Mouse (Mus musculus) heart, embryonic 13.5 days (tissue): ENCODE data around the gene Usp44. TPM values are rescaled to one million over a fixed set of nuclear protein-coding genes. Genes with fewer than 3 reads are reported as not detected.
"Not testable (repeated sequence)": the region's sequence is repeated elsewhere in the genome, so short reads cannot be mapped to it uniquely, and the experiment has no call there.

Experiments used
- ATAC-seq: fragments of 200-750 bp; cut with Nextera tagmentation; 2 replicates; pipeline ENCODE4 v1.8.0; 2017; ENCODE audit warnings: moderate TSS enrichment; ENCODE audit not compliant: insufficient number of reproducible peaks, low FRiP score, low TSS enrichment; ENCODE audit errors: extremely low read depth
- H3K27ac ChIP-seq: fragments of 300-500 bp; sonication (generic); replicated peaks from 2 replicates; pipeline ENCODE4 v1.5.1; 2015; ENCODE audit warnings: moderate library complexity, mild to moderate bottlenecking, inconsistent platforms
- H3K27me3 ChIP-seq: fragments of 300-500 bp; sonication (generic); replicated peaks from 2 replicates; pipeline ENCODE4 v1.6.1; 2015; ENCODE audit warnings: mild to moderate bottlenecking, inconsistent platforms
- H3K36me3 ChIP-seq: fragments of 300-500 bp; sonication (generic); 2 replicates; pipeline ENCODE4 v1.6.1; 2015; ENCODE audit warnings: mild to moderate bottlenecking, inconsistent platforms
- H3K4me1 ChIP-seq: fragments of 300-500 bp; sonication (generic); 2 replicates; pipeline ENCODE4 v1.6.1; 2015; ENCODE audit warnings: inconsistent platforms
- H3K4me2 ChIP-seq: fragments of 300-500 bp; sonication (generic); 2 replicates; pipeline ENCODE4 v1.6.1; 2015; ENCODE audit warnings: inconsistent platforms, mild to moderate bottlenecking, moderate library complexity
- H3K4me3 ChIP-seq: fragments of 300-500 bp; sonication (generic); 2 replicates; pipeline ENCODE4 v1.5.1; 2015; ENCODE audit warnings: moderate library complexity, mild to moderate bottlenecking, inconsistent platforms
- H3K9ac ChIP-seq: fragments of 300-500 bp; sonication (generic); 2 replicates; pipeline ENCODE4 v1.6.1; 2015; ENCODE audit warnings: inconsistent platforms, mild to moderate bottlenecking, moderate library complexity
- H3K9me3 ChIP-seq: fragments of 300-500 bp; sonication (generic); 2 replicates; pipeline ENCODE4 v1.6.1; 2016; ENCODE audit warnings: inconsistent platforms
- WGBS: fragments of 180-500 bp; shearing (Covaris S2); methylation state at CpG from one replicate; pipeline ENCODE4 v1.1.7; 2015; ENCODE audit warnings: mixed read lengths; 5-methylcytosine and 5-hydroxymethylcytosine counted together
- polyA plus RNA-seq: library from polyadenylated mRNA; unstranded; fragments of >200 nt; fragmentation: Nextera tagmentation; extraction: Ambion mirVana; gene quantifications from 2 replicates; pipeline ENCODE4 v1.2.1, GENCODE M21; 2015

The Usp44 gene
- polyA plus RNA-seq, 1 experiment from 2014 or later = 0.31 TPM

GRCm38 (mm10) chr10:93818661-93819060, 12.7 kb upstream of the Usp44 start:
- no peaks in the 10 kb centered on the region for H3K4me1 ChIP-seq
- no peak for ATAC-seq
- no peaks in the 10 kb centered on the region for H3K36me3 ChIP-seq
- H3K27ac ChIP-seq = no peak overlapping the region
- H3K4me3 ChIP-seq = no peak overlapping the region
- H3K4me2 ChIP-seq = no peak overlapping the region
- H3K9ac ChIP-seq = no peak overlapping the region
- WGBS = 29% methylated on average over 7 of the region's 7 CpGs
- peaks cover 38% of the 10 kb centered on the region for H3K27me3 ChIP-seq
- no peaks in the 10 kb centered on the region for H3K9me3 ChIP-seq

GRCm38 (mm10) chr10:93829898-93830831, 1.2 kb upstream of the Usp44 start:
- WGBS = 51% methylated on average over 9 of the region's 9 CpGs
- Histone ChIP-seq H3K4me1 (peaks cover 22% of the 10 kb centered on the region), H3K4me3 (no peak overlapping the region), H3K4me2 (no peak overlapping the region), H3K9ac (no peak overlapping the region), H3K9me3 (no peaks in the 10 kb centered on the region), H3K27me3 (peaks cover 57% of the 10 kb centered on the region), H3K27ac (no peak overlapping the region), H3K36me3 (no peaks in the 10 kb centered on the region)
- no peak for ATAC-seq

GRCm38 (mm10) chr10:93831730-93832574, 597 bp downstream of the Usp44 start:
- H3K27ac ChIP-seq = no peak overlapping the region
- no peak for ATAC-seq
- H3K9me3 ChIP-seq = no peaks in the 10 kb centered on the region
- H3K9ac ChIP-seq = no peak overlapping the region
- 5% methylated on average over 18 of the region's 18 CpGs for WGBS
- H3K36me3 ChIP-seq = no peaks in the 10 kb centered on the region
- peaks cover 22% of the 10 kb centered on the region for H3K4me1 ChIP-seq
- peak overlapping the region; percentile 61 for H3K4me2 ChIP-seq
- H3K27me3 ChIP-seq = peaks cover 75% of the 10 kb centered on the region
- peak overlapping the region; percentile 34 for H3K4me3 ChIP-seq

- ATAC-seq = no peak
- H3K4me2 ChIP-seq = peak overlapping the region; percentile 88
- H3K4me3 ChIP-seq = no peak overlapping the region
- H3K9ac ChIP-seq = no peak overlapping the region
- H3K9me3 ChIP-seq = no peaks in the 10 kb centered on the region
- no peaks in the 10 kb centered on the region for H3K36me3 ChIP-seq
- H3K27me3 ChIP-seq = peaks cover 76% of the 10 kb centered on the region
- H3K27ac ChIP-seq = no peak overlapping the region
- peaks cover 22% of the 10 kb centered on the region for H3K4me1 ChIP-seq
- WGBS = 41% methylated on average over 9 of the region's 9 CpGs
Measured at GRCm38 (mm10) chr10:93832811-93833210, 1.5 kb downstream of the Usp44 start.

- Histone ChIP-seq H3K4me3 (peak overlapping the region; percentile 62), H3K27me3 (peaks cover 76% of the 10 kb centered on the region), H3K4me2 (peak overlapping the region; percentile 88), H3K4me1 (peaks cover 22% of the 10 kb centered on the region), H3K36me3 (no peaks in the 10 kb centered on the region), H3K27ac (no peak overlapping the region), H3K9me3 (no peaks in the 10 kb centered on the region), H3K9ac (no peak overlapping the region; the same call in 1 of the 2 replicates)
- ATAC-seq = no peak
- 2% methylated on average over 16 of the region's 16 CpGs for WGBS
Measured at GRCm38 (mm10) chr10:93833370-93833698, 2.0 kb downstream of the Usp44 start.

- no peaks in the 10 kb centered on the region for H3K9me3 ChIP-seq
- peaks cover 22% of the 10 kb centered on the region for H3K4me1 ChIP-seq
- peak overlapping the region; percentile 88 for H3K4me2 ChIP-seq
- no peak overlapping the region for H3K27ac ChIP-seq
- H3K27me3 ChIP-seq = peaks cover 76% of the 10 kb centered on the region
- no peaks in the 10 kb centered on the region for H3K36me3 ChIP-seq
- peak overlapping the region; percentile 62 for H3K4me3 ChIP-seq
- WGBS = under 1% methylated on average over 71 of the region's 75 CpGs
- peak overlapping the region; percentile 58 for H3K9ac ChIP-seq
- ATAC-seq = peak; percentile 91
Measured at GRCm38 (mm10) chr10:93833699-93834393, 2.5 kb downstream of the Usp44 start.

- H3K9ac ChIP-seq = peak overlapping the region; percentile 58
- H3K36me3 ChIP-seq = no peaks in the 10 kb centered on the region
- no peak for ATAC-seq
- peaks cover 22% of the 10 kb centered on the region for H3K4me1 ChIP-seq
- H3K4me3 ChIP-seq = peak overlapping the region; percentile 62
- no peaks in the 10 kb centered on the region for H3K9me3 ChIP-seq
- H3K27ac ChIP-seq = no peak overlapping the region
- peak overlapping the region; percentile 88 for H3K4me2 ChIP-seq
- 11% methylated on average over 13 of the region's 13 CpGs for whole genome bisulfite sequencing
- H3K27me3 ChIP-seq = peaks cover 75% of the 10 kb centered on the region
Measured at GRCm38 (mm10) chr10:93834394-93834745, 3.0 kb downstream of the Usp44 start.

GRCm38 (mm10) chr10:93835115-93835514, 3.8 kb downstream of the Usp44 start:
- H3K27me3 ChIP-seq = peaks cover 68% of the 10 kb centered on the region
- H3K9ac ChIP-seq = not testable (repeated sequence)
- 85% methylated on average over 7 of the region's 7 CpGs for WGBS

GRCm38 (mm10) chr10:93846706-93847105, 15.4 kb downstream of the Usp44 start:
- H3K4me2 ChIP-seq = no peak overlapping the region
- no peak for ATAC-seq
- 88% methylated on average over 13 of the region's 13 CpGs for WGBS
- no peak overlapping the region for H3K9ac ChIP-seq
- peaks cover 14% of the 10 kb centered on the region; the same call in 1 of the 2 replicates for H3K9me3 ChIP-seq
- H3K36me3 ChIP-seq = 0 out of 2 replicates have a peak, but pooled peaks cover 4% of the 10 kb centered on the region
- H3K4me1 ChIP-seq = no peaks in the 10 kb centered on the region
- H3K27me3 ChIP-seq = no peaks in the 10 kb centered on the region
- H3K27ac ChIP-seq = no peak overlapping the region
- no peak overlapping the region for H3K4me3 ChIP-seq

More at GRCm38 (mm10) chr10:93835115-93835514, 3.8 kb downstream of the Usp44 start:
- ATAC-seq, H3K4me2 ChIP-seq, H3K9me3 ChIP-seq, H3K36me3 ChIP-seq, H3K4me3 ChIP-seq, H3K27ac ChIP-seq: not testable (repeated sequence)
- H3K4me1 ChIP-seq = peaks cover 22% of the 10 kb centered on the region

- no peaks in the 10 kb centered on the region for H3K4me1 ChIP-seq
- no peaks in the 10 kb centered on the region for H3K9me3 ChIP-seq
- no peak overlapping the region for H3K4me2 ChIP-seq
- no peak for ATAC-seq
- H3K27me3 ChIP-seq = no peaks in the 10 kb centered on the region
- peaks cover 25% of the 10 kb centered on the region for H3K36me3 ChIP-seq
- no peak overlapping the region for H3K4me3 ChIP-seq
- H3K9ac ChIP-seq = no peak overlapping the region
- 83% methylated on average over 9 of the region's 9 CpGs for WGBS
- no peak overlapping the region for H3K27ac ChIP-seq
Measured at GRCm38 (mm10) chr10:93855126-93855525, 23.8 kb downstream of the Usp44 start.

GRCm38 (mm10) chr10:93856095-93856494, 24.7 kb downstream of the Usp44 start:
- H3K4me3 ChIP-seq = no peak overlapping the region
- peaks cover 35% of the 10 kb centered on the region for H3K36me3 ChIP-seq
- 90% methylated on average over 6 of the region's 6 CpGs for WGBS
- H3K9ac ChIP-seq = no peak overlapping the region
- no peaks in the 10 kb centered on the region for H3K9me3 ChIP-seq
- H3K27me3 ChIP-seq = no peaks in the 10 kb centered on the region
- ATAC-seq = no peak
- no peaks in the 10 kb centered on the region for H3K4me1 ChIP-seq
- no peak overlapping the region for H3K4me2 ChIP-seq
- no peak overlapping the region for H3K27ac ChIP-seq
